Mouse (Mus musculus) ovary, adult 10 weeks (tissue): Measurements from ENCODE around the gene Lefty1. TPM values are rescaled to one million over a fixed set of nuclear protein-coding genes. Genes with fewer than 3 reads are reported as not detected.

Experiments
- polyA plus RNA-seq: library from polyadenylated mRNA; stranded (reverse); fragments of 350-450 nt; fragmentation: Illumina TruSeq; extraction: RNeasy Lipid Tissue Mini Kit (QIAGEN cat#74804); gene quantifications from one replicate; pipeline ENCODE4 v1.2.3, GENCODE M21; 2014

Gene Lefty1
- 0.29 TPM for polyA plus RNA-seq

GRCm38 (mm10) chr1:180934467-180935419, at the start of gene Lefty1:
Gene Lefty1, plus strand, starts transcription at chr1:180935022.

GRCm38 (mm10) chr1:180892808-180893207, 42.0 kb upstream of the Lefty1 start, which contains the start of gene Lefty2:
Gene Lefty2, plus strand, starts transcription at chr1:180893108.

GRCm38 (mm10) chr1:180904039-180904814, 30.6 kb upstream of the Lefty1 start, which contains the start of gene Pycr2:
Gene Pycr2, plus strand, starts transcription at chr1:180904293.

GRCm38 (mm10) chr1:180942166-180943031, 7.6 kb downstream of the Lefty1 start, which contains the start of gene Tmem63a:
Gene Tmem63a, plus strand, starts transcription at chr1:180942344.

Other genes with a start within 250 kb of the Lefty1 start
- not detected for gene Mixl1, start 238.0 kb upstream of the Lefty1 start, polyA plus RNA-seq
- gene Acbd3, start 209.0 kb upstream of the Lefty1 start, polyA plus RNA-seq = 86.2 TPM
- gene H3f3a, start 121.1 kb upstream of the Lefty1 start, polyA plus RNA-seq = 2,896 TPM
- gene Sde2, start 83.9 kb upstream of the Lefty1 start, polyA plus RNA-seq = 39.5 TPM
- 0.54 TPM for gene Lefty2, start 41.9 kb upstream of the Lefty1 start, polyA plus RNA-seq
- gene Pycr2, start 30.7 kb upstream of the Lefty1 start, polyA plus RNA-seq = 0.71 TPM
- gene Tmem63a, start 7.3 kb downstream of the Lefty1 start, polyA plus RNA-seq = 2.7 TPM
- 93.1 TPM for gene Ephx1, start 85.9 kb downstream of the Lefty1 start, polyA plus RNA-seq
- gene 9130409I23Rik, start 116.2 kb downstream of the Lefty1 start, polyA plus RNA-seq = 3.3 TPM
- gene Nvl, start 209.2 kb downstream of the Lefty1 start, polyA plus RNA-seq = 36.6 TPM
- gene Cnih4, start 209.7 kb downstream of the Lefty1 start, polyA plus RNA-seq = 290 TPM